Mouse (Mus musculus) myocyte (in vitro differentiated cells): ENCODE measurements around the gene Ltbp4. TPM values are rescaled to one million over a fixed set of nuclear protein-coding genes. Genes with fewer than 3 reads are reported as not detected.

ENCODE experiments used
- H3K27me3 ChIP-seq: one replicate; pipeline ENCODE4 v1.6.1; 2011; ENCODE audit not compliant: control insufficient read depth, insufficient read depth, insufficient read length
- H3K36me3 ChIP-seq: one replicate; pipeline ENCODE4 v1.6.1; 2011; ENCODE audit not compliant: control insufficient read depth, insufficient read depth
- H3K4me2 ChIP-seq: one replicate; pipeline ENCODE4 v1.6.1; 2011; ENCODE audit warnings: low read depth, control low read depth
- H3K4me3 ChIP-seq: one replicate; pipeline ENCODE4 v1.5.1; 2011; ENCODE audit warnings: mild to moderate bottlenecking, control low read depth, moderate library complexity
- H3K79me2 ChIP-seq: one replicate; pipeline ENCODE4 v1.6.1; 2011; ENCODE audit not compliant: control insufficient read depth, insufficient read depth
- H3ac ChIP-seq: one replicate; pipeline ENCODE4 v1.6.1; 2011; ENCODE audit not compliant: control insufficient read depth, insufficient read length
- CEBPB ChIP-seq: IDR thresholded peaks from 2 replicates; pipeline ENCODE4 v1.6.1; 2011; ENCODE audit warnings: mild to moderate bottlenecking, moderate library complexity; ENCODE audit not compliant: poor library complexity, insufficient read depth, severe bottlenecking
- E2F4 ChIP-seq: IDR thresholded peaks from one replicate; pipeline ENCODE4 v1.6.1; 2011; ENCODE audit warnings: mild to moderate bottlenecking, control low read depth, moderate library complexity; ENCODE audit not compliant: insufficient read depth
- MAX ChIP-seq: IDR thresholded peaks from one replicate; pipeline ENCODE4 v1.6.1; 2011; ENCODE audit warnings: low read depth, mild to moderate bottlenecking, control low read depth
- MYOD1 ChIP-seq, 3 experiments: IDR thresholded peaks; one replicate each; pipeline ENCODE4 v1.6.1; 2011; ENCODE audit warnings: control low read depth in 2 of 3, low read depth in 2 of 3, mild to moderate bottlenecking in 2 of 3, moderate library complexity in 1 of 3; ENCODE audit not compliant: insufficient read length in 2 of 3, control insufficient read depth in 1 of 3
- MYOG ChIP-seq, 3 experiments: IDR thresholded peaks; one replicate each; pipeline ENCODE4 v1.6.1; 2011; ENCODE audit warnings: control low read depth in 2 of 3, low read depth in 2 of 3, mild to moderate bottlenecking in 2 of 3; ENCODE audit not compliant: insufficient read length in 2 of 3, control insufficient read depth in 1 of 3, insufficient read depth in 1 of 3
- POLR2A ChIP-seq: IDR thresholded peaks from one replicate; pipeline ENCODE4 v1.6.1; 2011; ENCODE audit warnings: low read depth, mild to moderate bottlenecking, control low read depth, moderate library complexity; ENCODE audit not compliant: insufficient read length
- POLR2AphosphoS2 ChIP-seq: IDR thresholded peaks from one replicate; pipeline ENCODE4 v1.6.1; 2011; ENCODE audit warnings: low read depth, control low read depth; ENCODE audit not compliant: insufficient read length
- REST ChIP-seq: IDR thresholded peaks from one replicate; pipeline ENCODE4 v1.6.1; 2011; ENCODE audit warnings: mild to moderate bottlenecking, control low read depth, moderate library complexity; ENCODE audit not compliant: insufficient read depth, insufficient read length
- SRF ChIP-seq: IDR thresholded peaks from one replicate; pipeline ENCODE4 v1.6.1; 2011; ENCODE audit warnings: low read depth; ENCODE audit not compliant: control insufficient read depth, insufficient read length
- TCF12 ChIP-seq: IDR thresholded peaks from one replicate; pipeline ENCODE4 v1.6.1; 2011; ENCODE audit warnings: mild to moderate bottlenecking, control low read depth; ENCODE audit not compliant: poor library complexity, insufficient read depth, severe bottlenecking
- TCF3 ChIP-seq: IDR thresholded peaks from one replicate; pipeline ENCODE4 v1.6.1; 2011; ENCODE audit warnings: low read depth, control low read depth; ENCODE audit not compliant: insufficient read length
- USF1 ChIP-seq: IDR thresholded peaks from one replicate; pipeline ENCODE4 v1.6.1; 2011; ENCODE audit warnings: low read depth, mild to moderate bottlenecking, control low read depth, moderate library complexity
- polyA plus RNA-seq: library from polyadenylated mRNA; unstranded; fragments of >200 nt; fragmentation: generic; extraction: Trizol; gene quantifications from one replicate; pipeline ENCODE4 v1.2.1, GENCODE M21; 2012; ENCODE audit warnings: missing spikeins

The Ltbp4 gene
- 32.5 TPM for polyA plus RNA-seq

- peak within 1 kb of the TSS; percentile 93 for H3K4me2 ChIP-seq
- H3K27me3 ChIP-seq, result no peaks in the 10 kb centered on the region
- H3K36me3 ChIP-seq, result peaks cover 5% of the 10 kb centered on the region
- no peaks in the 10 kb centered on the region for H3K79me2 ChIP-seq
- H3ac ChIP-seq, result no peak within 1 kb of the TSS
- no peak for TF ChIP-seq TCF3
- H3K4me3 ChIP-seq, result peak within 1 kb of the TSS; percentile 25
Measured at GRCm38 (mm10) chr7:27337175-27337853, at the start of gene Ltbp4. TSS of gene Ltbp4 (minus strand) at chr7:27337692.

GRCm38 (mm10) chr7:27384731-27385130 is 47.2 kb upstream of the Ltbp4 start:
- no peak overlapping the region for H3ac ChIP-seq
- TF ChIP-seq MAX (no peak), TCF12 (no peak), SRF (no peak), MYOG (IDR thresholded peaks at IDR 0.05; ENCODE audit: control insufficient read depth in 1 of 3, insufficient read depth in 1 of 3, insufficient read length in 2 of 3, low read depth in 2 of 3) (no peak), MYOD1 (IDR thresholded peaks at IDR 0.05; ENCODE audit: control insufficient read depth in 1 of 3, insufficient read length in 2 of 3, low read depth in 2 of 3) (no peak), POLR2A (no peak), TCF3 (no peak), E2F4 (no peak), USF1 (no peak), POLR2AphosphoS2 (no peak), REST (no peak)
- H3K79me2 ChIP-seq, result no peaks in the 10 kb centered on the region
- H3K27me3 ChIP-seq, result no peaks in the 10 kb centered on the region
- no peak overlapping the region for H3K4me3 ChIP-seq
- H3K36me3 ChIP-seq, result no peaks in the 10 kb centered on the region
- no peak overlapping the region for H3K4me2 ChIP-seq

- no peaks in the 10 kb centered on the region for H3K79me2 ChIP-seq
- H3K27me3 ChIP-seq, result no peaks in the 10 kb centered on the region
- H3K4me3 ChIP-seq, result no peak overlapping the region
- no peak overlapping the region for H3ac ChIP-seq
- no peaks in the 10 kb centered on the region for H3K36me3 ChIP-seq
- no peak overlapping the region for H3K4me2 ChIP-seq
- TF ChIP-seq MYOD1 (IDR thresholded peaks at IDR 0.05; ENCODE audit: control insufficient read depth in 1 of 3, insufficient read length in 2 of 3, low read depth in 2 of 3), result no peak
- no peak for TF ChIP-seq REST
- TF ChIP-seq E2F4, result no peak
- TF ChIP-seq TCF12, result no peak
Measured at GRCm38 (mm10) chr7:27384134-27384533, 46.6 kb upstream of the Ltbp4 start.

GRCm38 (mm10) chr7:27383233-27383632 is 45.7 kb upstream of the Ltbp4 start:
- TF ChIP-seq MAX, result no peak
- TF ChIP-seq MYOD1 (IDR thresholded peaks at IDR 0.05; ENCODE audit: control insufficient read depth in 1 of 3, insufficient read length in 2 of 3, low read depth in 2 of 3), result no peak
- no peak overlapping the region for H3K4me3 ChIP-seq

GRCm38 (mm10) chr7:27381560-27381959 is 44.1 kb upstream of the Ltbp4 start:
- TF ChIP-seq TCF12 (no peak), REST (no peak), E2F4 (no peak), MYOD1 (IDR thresholded peaks at IDR 0.05; ENCODE audit: control insufficient read depth in 1 of 3, insufficient read length in 2 of 3, low read depth in 2 of 3) (no peak), POLR2AphosphoS2 (no peak), SRF (no peak), USF1 (no peak), MAX (no peak), MYOG (IDR thresholded peaks at IDR 0.05; ENCODE audit: control insufficient read depth in 1 of 3, insufficient read depth in 1 of 3, insufficient read length in 2 of 3, low read depth in 2 of 3) (no peak), POLR2A (no peak), TCF3 (no peak), CEBPB (no peak)
- H3ac ChIP-seq, result no peak overlapping the region
- H3K36me3 ChIP-seq, result no peaks in the 10 kb centered on the region
- H3K4me3 ChIP-seq, result no peak overlapping the region
- H3K4me2 ChIP-seq, result no peak overlapping the region
- peaks cover 4% of the 10 kb centered on the region for H3K27me3 ChIP-seq
- H3K79me2 ChIP-seq, result no peaks in the 10 kb centered on the region

More at GRCm38 (mm10) chr7:27383233-27383632, 45.7 kb upstream of the Ltbp4 start:
- Histone ChIP-seq H3ac (no peak overlapping the region), H3K79me2 (no peaks in the 10 kb centered on the region), H3K4me2 (no peak overlapping the region), H3K36me3 (no peaks in the 10 kb centered on the region), H3K27me3 (no peaks in the 10 kb centered on the region)

GRCm38 (mm10) chr7:27381009-27381408 is 43.5 kb upstream of the Ltbp4 start:
- TF ChIP-seq USF1 (no peak), TCF12 (no peak), POLR2AphosphoS2 (no peak), POLR2A (no peak), MAX (no peak), MYOG (IDR thresholded peaks at IDR 0.05; ENCODE audit: control insufficient read depth in 1 of 3, insufficient read depth in 1 of 3, insufficient read length in 2 of 3, low read depth in 2 of 3) (no peak), TCF3 (no peak), MYOD1 (IDR thresholded peaks at IDR 0.05; ENCODE audit: control insufficient read depth in 1 of 3, insufficient read length in 2 of 3, low read depth in 2 of 3) (no peak), E2F4 (no peak), CEBPB (no peak), SRF (no peak), REST (no peak)
- Histone ChIP-seq H3K4me2 (no peak overlapping the region), H3K27me3 (peaks cover 6% of the 10 kb centered on the region)

More at GRCm38 (mm10) chr7:27381009-27381408, 43.5 kb upstream of the Ltbp4 start:
- Histone ChIP-seq H3K4me3 (no peak overlapping the region), H3K36me3 (no peaks in the 10 kb centered on the region), H3ac (no peak overlapping the region), H3K79me2 (no peaks in the 10 kb centered on the region)
